Mouse (Mus musculus) ES-Bruce4 (cell line): ENCODE measurements around the gene 1190005I06Rik.

Experiments used
- CTCF ChIP-seq: IDR thresholded peaks from one replicate; pipeline ENCODE4 v1.8.1; 2011; ENCODE audit warnings: low read depth, low read length
- POLR2A ChIP-seq: IDR thresholded peaks from one replicate; pipeline ENCODE4 v1.8.1; 2011; ENCODE audit warnings: low read length; ENCODE audit not compliant: insufficient read depth

GRCm38 (mm10) chr8:120671775-120672174, 24.3 kb upstream of the 1190005I06Rik start:
- TF ChIP-seq CTCF (no peak), POLR2A (no peak)
